Mouse (Mus musculus): ENCODE measurements around the gene Grap2. TPM values are rescaled to one million over a fixed set of nuclear protein-coding genes. Genes with fewer than 3 reads are reported as not detected.
A peak's percentile ranks its signal among the peaks of the same experiment; 100 is the strongest.

The Grap2 gene
- total RNA-seq, 4 experiments from 2014 or later, result 0.66 to 1.7 (median 1.3) TPM

DNA sequence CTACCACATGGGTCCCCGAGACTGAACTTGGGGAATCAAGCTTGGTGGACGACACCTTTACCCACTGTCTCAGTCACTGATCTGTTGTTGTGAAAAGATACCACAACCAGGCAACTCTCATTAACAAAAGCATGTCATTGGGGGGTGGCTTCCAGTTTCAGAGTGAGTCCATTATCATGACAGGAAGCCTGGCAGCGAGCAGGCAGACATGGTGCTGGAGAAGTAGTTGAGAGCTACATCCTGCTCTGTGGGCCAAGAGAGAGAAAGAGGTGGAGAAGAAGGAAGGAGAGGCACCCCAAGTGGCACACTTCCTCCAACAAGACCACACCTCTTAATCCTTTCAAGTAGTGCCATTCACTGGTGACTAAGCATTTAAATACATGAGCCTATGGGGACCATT, 67.5 kb downstream of the Grap2 start:
- no peak for DNase-seq

- no peak for DNase-seq
Measured at GRCm38 (mm10) chr15:80641702-80642435, 69.5 kb downstream of the Grap2 start.

DNA sequence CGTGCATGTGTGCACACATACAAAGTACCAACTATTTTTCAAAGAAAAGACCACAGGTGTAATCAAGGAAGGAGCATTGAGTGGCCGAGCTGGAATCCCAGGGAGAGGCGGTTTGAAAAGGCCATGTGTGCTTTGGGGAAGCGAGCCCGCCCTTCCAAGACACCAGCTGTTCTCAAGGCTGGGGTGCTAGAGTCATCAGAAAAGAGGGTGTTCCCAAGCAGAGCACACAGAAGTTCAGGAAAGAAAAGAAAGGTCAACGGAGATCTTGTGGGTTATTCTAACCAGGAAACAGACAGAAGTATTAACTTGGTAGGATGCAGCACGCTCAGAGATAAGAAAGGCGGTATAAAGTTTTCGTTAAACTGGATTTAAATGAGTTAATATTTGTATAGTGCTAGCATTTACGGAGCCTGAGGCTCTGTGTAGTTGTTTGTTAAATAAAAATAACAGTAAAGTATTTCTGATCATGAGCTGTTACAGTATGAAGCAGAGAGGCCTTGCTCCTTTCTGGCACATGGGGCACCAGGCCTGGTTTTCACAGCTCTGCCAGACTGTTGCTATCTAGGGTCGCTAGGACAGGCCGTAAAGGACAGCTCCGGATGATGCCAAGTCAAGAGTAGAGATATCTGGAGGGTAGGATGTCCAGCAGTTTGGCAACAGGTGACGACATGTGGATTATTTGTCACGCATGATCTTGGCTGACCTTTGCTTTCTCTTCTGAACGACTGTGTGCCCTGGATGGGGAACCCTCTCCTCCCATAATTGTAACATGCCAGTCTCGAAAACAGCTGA, 72.8 kb downstream of the Grap2 start:
- DNase-seq, result no peak

- no peak for DNase-seq
Measured at GRCm38 (mm10) chr15:80648977-80649606, 76.7 kb downstream of the Grap2 start.

GRCm38 (mm10) chr15:80650412-80650811, 78.0 kb downstream of the Grap2 start:
- DNase-seq, result no peak

- no peak for DNase-seq
Measured at GRCm38 (mm10) chr15:80653865-80654264, 81.5 kb downstream of the Grap2 start.

GRCm38 (mm10) chr15:80658815-80659471, 86.5 kb downstream of the Grap2 start:
- no peak for DNase-seq

DNA sequence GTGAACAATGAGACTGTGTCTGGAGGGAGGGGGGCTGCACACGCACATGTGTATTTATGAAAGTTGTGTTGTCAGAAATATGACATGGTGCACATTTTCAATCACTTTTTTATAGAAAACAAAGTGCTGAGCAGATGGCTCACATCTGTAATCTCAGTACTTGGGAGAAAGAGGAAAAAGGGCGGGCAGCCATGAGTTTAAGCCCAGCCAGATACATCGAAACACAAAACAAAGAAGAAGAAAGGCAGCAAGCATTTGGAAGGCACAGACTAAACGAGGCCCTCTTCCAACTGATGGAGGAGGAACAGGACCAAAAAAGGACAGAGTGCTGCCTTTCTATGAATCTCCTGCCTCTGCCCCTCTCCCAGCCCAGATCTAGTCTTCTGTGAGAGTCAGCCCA, 88.6 kb downstream of the Grap2 start:
- no peak for DNase-seq

DNA sequence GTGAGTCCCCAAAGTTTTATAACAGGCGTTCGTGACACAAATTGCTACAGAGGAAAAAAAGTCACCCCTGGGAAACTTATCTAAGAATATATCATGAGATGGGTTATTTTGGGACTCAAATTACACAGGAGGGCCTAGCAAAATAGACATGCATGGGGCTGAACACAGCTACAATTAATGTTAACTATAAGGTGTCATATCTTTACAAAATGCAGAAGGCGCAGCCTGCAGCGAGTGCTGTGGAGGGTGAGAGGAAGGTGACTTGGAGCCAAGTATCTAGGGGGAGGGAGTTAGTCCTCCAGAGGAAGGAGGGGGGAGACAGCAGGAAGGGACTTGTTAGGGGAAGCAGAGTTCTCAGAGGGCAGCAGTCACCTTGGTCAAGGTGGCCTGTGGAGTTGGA, 92.0 kb downstream of the Grap2 start:
- DNase-seq, result no peak

DNA sequence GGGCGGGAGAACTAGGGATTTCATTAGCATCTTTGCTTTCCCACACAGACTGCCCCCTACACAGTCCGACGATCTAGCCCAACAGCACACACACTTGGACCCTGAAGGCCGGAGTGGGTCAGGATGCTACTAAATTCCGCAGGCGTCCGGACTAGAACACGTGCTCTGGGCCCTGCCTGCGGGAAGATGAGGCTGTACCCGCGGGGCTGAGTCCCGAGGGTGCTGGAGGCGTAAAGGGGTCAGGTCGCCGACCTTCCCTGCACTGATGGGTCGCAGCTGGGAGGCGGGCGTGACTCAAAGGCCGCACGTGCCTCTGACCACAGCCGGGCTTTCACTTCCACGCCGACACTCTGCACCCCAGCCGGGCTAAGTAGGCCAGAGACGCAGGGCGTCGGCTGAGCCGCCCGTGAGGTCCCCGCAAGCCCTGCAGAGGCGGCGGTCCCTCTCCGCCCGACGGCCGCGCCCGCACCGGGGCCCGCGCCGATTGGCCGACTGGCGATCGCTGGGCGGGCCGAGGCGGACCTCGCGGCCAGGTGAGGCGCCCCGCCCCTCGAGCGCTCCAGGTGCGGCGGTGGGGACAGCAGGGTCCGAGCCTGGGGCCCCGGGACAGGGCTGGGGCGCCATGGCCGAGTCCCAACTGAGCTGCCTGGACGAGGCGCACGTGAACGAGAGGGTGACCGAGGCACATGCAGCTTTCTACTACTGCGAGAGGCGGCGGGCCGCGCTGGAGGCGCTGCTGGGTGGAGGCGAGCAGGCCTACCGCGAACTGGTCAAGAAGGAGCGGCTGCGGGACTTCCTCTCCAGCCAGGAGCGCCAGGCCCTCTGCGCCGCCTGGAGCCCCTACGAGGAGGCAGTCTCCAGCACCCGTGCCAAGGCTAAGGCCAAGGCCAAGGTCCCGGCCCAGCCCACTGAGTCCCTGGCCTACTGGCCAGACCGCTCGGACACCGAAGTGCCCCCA, 99.2 kb downstream of the Grap2 start, which contains the start of gene Fam83f:
Gene Fam83f (plus strand): TSS at position 553 of the 958 bp plus-strand sequence.
- DNase-seq, result peak; percentile 13

GRCm38 (mm10) chr15:80672810-80673209, 100.4 kb downstream of the Grap2 start:
- no peak for DNase-seq

DNA sequence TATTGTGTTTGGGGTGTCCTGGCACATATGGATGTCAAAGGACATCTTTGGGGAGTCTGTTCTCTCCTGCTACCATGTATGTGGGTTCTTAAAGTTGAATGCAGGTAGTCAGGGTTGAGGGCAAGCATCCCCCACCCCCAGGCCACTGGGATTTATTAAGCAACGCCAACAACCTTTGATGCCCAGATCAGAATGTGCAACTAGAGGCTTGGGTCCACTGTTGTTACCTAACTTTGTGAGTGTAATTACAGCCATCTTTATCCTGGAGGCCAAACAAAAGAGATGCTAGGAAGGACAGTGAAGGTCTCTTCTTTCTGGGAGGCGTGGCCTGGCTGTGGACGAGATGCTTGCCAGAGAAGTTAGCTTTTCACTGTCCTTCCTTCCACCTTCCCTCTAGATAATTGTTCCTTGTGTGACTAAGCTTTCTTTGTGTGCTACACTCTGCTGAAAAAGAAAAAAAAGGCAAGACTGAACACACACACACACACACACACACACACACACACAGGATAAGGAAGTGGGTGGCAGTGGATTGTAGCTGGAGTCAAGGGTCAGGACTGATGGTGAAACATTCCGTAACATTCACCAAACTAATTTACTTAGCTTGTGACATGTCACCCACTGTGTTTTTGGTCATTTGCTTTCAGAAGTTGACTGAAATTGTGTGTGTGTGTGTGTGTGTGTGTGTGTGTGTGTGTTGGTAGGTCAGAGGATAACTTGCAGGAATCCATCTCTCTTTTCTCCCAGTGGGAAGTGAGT, 101.1 kb downstream of the Grap2 start:
- no peak for DNase-seq

DNA sequence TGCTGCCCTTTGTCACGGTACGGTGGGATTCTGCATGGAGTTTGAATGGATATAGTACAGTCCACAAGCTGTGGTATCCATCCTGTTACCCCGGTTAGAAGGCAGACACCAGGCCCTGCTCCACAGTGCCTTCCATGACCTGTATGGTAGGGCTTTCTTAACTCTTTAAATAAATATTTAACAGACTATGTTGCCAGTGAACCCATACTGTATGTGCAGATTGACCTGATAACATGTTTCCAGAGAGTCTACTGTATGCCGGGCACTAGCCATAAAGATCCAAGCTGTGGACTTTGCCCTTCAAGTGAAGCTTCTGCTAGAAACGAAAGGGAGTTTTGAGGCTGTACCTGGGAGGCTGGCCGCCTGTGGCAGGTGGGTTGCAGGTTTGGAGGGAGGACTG, 102.3 kb downstream of the Grap2 start:
- DNase-seq, result no peak

- DNase-seq, result no peak
Measured at GRCm38 (mm10) chr15:80679515-80680215, 107.3 kb downstream of the Grap2 start.

GRCm38 (mm10) chr15:80680347-80681030, 108.1 kb downstream of the Grap2 start:
- no peak for DNase-seq

- DNase-seq, result no peak
Measured at GRCm38 (mm10) chr15:80681466-80681881, 109.1 kb downstream of the Grap2 start.

- DNase-seq, result no peak
Measured at GRCm38 (mm10) chr15:80682343-80682742, 109.9 kb downstream of the Grap2 start.

- no peak for DNase-seq
Measured at GRCm38 (mm10) chr15:80683151-80683550, 110.8 kb downstream of the Grap2 start.

DNA sequence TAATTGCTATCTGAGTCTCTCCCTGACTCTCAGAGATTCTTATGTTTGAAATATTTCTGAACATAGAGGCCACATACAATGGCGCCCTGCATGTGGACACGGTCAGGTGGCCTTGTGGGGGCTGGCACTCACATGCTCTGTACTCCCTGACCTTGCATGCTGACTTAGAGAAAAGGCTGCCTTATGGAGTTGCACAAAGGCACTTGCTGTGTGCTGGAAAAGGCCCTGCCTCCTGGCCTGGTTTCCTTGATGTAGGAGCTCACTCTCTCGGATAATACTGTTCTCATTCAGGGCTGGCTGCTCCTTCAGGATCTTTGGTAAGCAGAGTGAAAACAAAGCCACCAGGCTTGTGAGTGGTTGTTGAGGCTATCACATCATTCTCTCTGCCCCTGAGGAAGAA, 111.6 kb downstream of the Grap2 start:
- DNase-seq, result no peak

All from adrenal gland, adult 8-10 months (tissue).